Comparison of ENCODE assay signal across 9 mouse cellular contexts in genomic region chr4:151932576-151933504, GRCm38 (mm10). TPM values are rescaled to one million over a fixed set of nuclear protein-coding genes. Genes with fewer than 3 reads are reported as not detected.
A peak's percentile ranks its signal among the peaks of the same experiment; 100 is the strongest.
DNase-seq lines count a peak whose midpoint lies in the region; ATAC-seq and TF ChIP-seq lines count a peak whose summit lies in the region.
"Had no signal": no experiment of that assay in that cellular context is flagged by ENCODE, and none has a peak within 500 bp of the region (broad histone marks: within the 10 kb centered on the region; RNA-seq: fewer than 3 reads in every experiment).

No protein-coding gene starts in this region.

- TF ChIP-seq POLR2A in heart, adult 2 months (IDR thresholded peaks at IDR 0.05; ENCODE audit: insufficient read depth, low read depth, low read length) = no peak

- intact Hi-C loops in heart, adult 2 months (cut with DNase I) = no loop called here

- no peak overlapping the region for H3K27ac ChIP-seq in heart, adult 2 months
- H3K27ac ChIP-seq: macrophage had no signal

- TF ChIP-seq EP300 in heart, adult 2 months (IDR thresholded peaks at IDR 0.05; ENCODE audit: insufficient read depth, low read depth, low read length) = no peak

- no peak for TF ChIP-seq CTCF in heart, adult 2 months (IDR thresholded peaks at IDR 0.05)

- H3K79me2 ChIP-seq in heart, adult 2 months (replicated peaks; ENCODE audit: control insufficient read depth, insufficient read depth, low read length) = peaks cover 4% of the 10 kb centered on the region

- H3K36me3 ChIP-seq in heart, adult 2 months (ENCODE audit: control insufficient read depth, insufficient read depth, low read length) = peaks cover 3% of the 10 kb centered on the region; the same call in 1 of the 2 replicates

- H3K4me3 ChIP-seq in heart, adult 2 months = no peak overlapping the region

- no peak for DNase-seq in heart, adult 2 months
- no peak for DNase-seq in heart, adult 8-10 months (ENCODE audit: low spot score)
- DNase-seq in induced T-regulatory cell, adult 2 months (ENCODE audit: low read depth) = peak; percentile 31
- no peak for DNase-seq in adrenal gland, postnatal 4 days (ENCODE audit: low spot score in 2 of 2)
- DNase-seq in adipocyte (ENCODE audit: low spot score) = no peak
- no peak for DNase-seq in ovary, adult 18-20 months (ENCODE audit: low spot score)

- no peaks in the 10 kb centered on the region for H3K27me3 ChIP-seq in heart, adult 2 months (ENCODE audit: control insufficient read depth, insufficient read depth, low read length)

- H3K4me1 ChIP-seq in heart, adult 2 months (ENCODE audit: control insufficient read depth, insufficient read depth, low read length) = peaks cover 4% of the 10 kb centered on the region

- WGBS in heart, adult 2 months = 76% methylated on average over 13 of the region's 13 CpGs

- H3K9ac ChIP-seq in heart, adult 2 months (ENCODE audit: low read depth, low read length) = peak overlapping the region; percentile 20; the same call in 1 of the 2 replicates

- peak; percentile 20 for ATAC-seq in common myeloid progenitor, adult 5-6 weeks (replicated peaks; ENCODE audit: low read depth, poor library complexity, severe bottlenecking)
- ATAC-seq in monocyte, adult 5-6 weeks (replicated peaks; ENCODE audit: insufficient number of reproducible peaks, low FRiP score, low TSS enrichment, poor library complexity, severe bottlenecking) = peak; percentile 28; the same call in 1 of the 2 replicates

RNA-seq across cellular contexts. Expression of gene Dnajc11, which starts 0.7 kb away (rescaled TPM):
- 10 to 100 TPM; 71.0 to 84.3 TPM for total RNA-seq in heart, adult 2 months (2021)
- polyA plus RNA-seq in heart, adult 2 months (2012; rRNA removed) = 55.9 and 66.9 TPM in 2 replicates
- total RNA-seq in heart, adult 8-10 months (2022) = 100 to 1,000 TPM in 1 of 4 experiments, 10 to 100 TPM in 3; 71.2 to 111 (median 87.7) TPM
- total RNA-seq in common myeloid progenitor, adult 5-6 weeks (2017) = 63.7 and 65.2 TPM in 2 replicates
- total RNA-seq in monocyte, adult 5-6 weeks (2017) = 20.1 to 46.9 TPM (median 23.0 TPM) in 3 replicates
- 10 to 100 TPM; 86.2 to 94.5 TPM for total RNA-seq in adrenal gland, postnatal 4 days (2021)

RNA-seq across cellular contexts. Expression of gene Thap3, which starts 56.0 kb away (rescaled TPM):
- total RNA-seq in heart, adult 2 months (2021) = 10 to 100 TPM; 12.0 to 13.5 TPM
- 20.8 and 27.6 TPM in 2 replicates for polyA plus RNA-seq in heart, adult 2 months (2012; rRNA removed)
- total RNA-seq in heart, adult 8-10 months (2022) = 10 to 100 TPM; 12.4 to 15.8 (median 13.6) TPM
- total RNA-seq in common myeloid progenitor, adult 5-6 weeks (2017) = 6.3 and 11.8 TPM in 2 replicates
- total RNA-seq in monocyte, adult 5-6 weeks (2017) = 7.5 to 11.4 TPM (median 10.5 TPM) in 3 replicates
- total RNA-seq in adrenal gland, postnatal 4 days (2021) = 10 to 100 TPM; 35.6 to 41.8 TPM
